Mouse (Mus musculus) monocyte, adult 5-6 weeks (primary cell): Measurements from ENCODE around the gene Usp27x. TPM values are rescaled to one million over a fixed set of nuclear protein-coding genes. Genes with fewer than 3 reads are reported as not detected.

Experiments used
- ATAC-seq: fragments of 153-309, 156-312 bp; replicated peaks from 2 replicates; pipeline ENCODE4 v1.8.0; 2017; ENCODE audit warnings: mild to moderate bottlenecking; ENCODE audit not compliant: low TSS enrichment, insufficient number of reproducible peaks, severe bottlenecking, poor library complexity, low FRiP score
- total RNA-seq: library from RNA; stranded (forward); fragments of 200-1000, 200-491, 200-594 nt; gene quantifications from 3 replicates; pipeline ENCODE4 v1.2.3, GENCODE M21; 2017

The Usp27x gene
- total RNA-seq: 0.49 to 1.9 TPM (median 1.4 TPM) in 3 replicates

GRCm38 (mm10) chrX:7375716-7376480 is at the start of gene Usp27x:
Gene Usp27x, minus strand, starts transcription at chrX:7375830.
- peak; percentile 87 for ATAC-seq

GRCm38 (mm10) chrX:7422691-7423111 is 47.1 kb upstream of the Usp27x start:
- peak; percentile 88 for ATAC-seq

- no peak for ATAC-seq
These were observed 46.5 kb upstream of the Usp27x start for GRCm38 (mm10) chrX:7422166-7422565.

GRCm38 (mm10) chrX:7421016-7421415 is 45.4 kb upstream of the Usp27x start:
- ATAC-seq: peak; percentile 87

- ATAC-seq: no peak
These were observed 40.7 kb upstream of the Usp27x start for GRCm38 (mm10) chrX:7416178-7416871.

- no peak for ATAC-seq
These were observed 39.7 kb upstream of the Usp27x start for GRCm38 (mm10) chrX:7415308-7415707.

- ATAC-seq: no peak
These were observed 36.8 kb upstream of the Usp27x start for GRCm38 (mm10) chrX:7412239-7413033.

- no peak for ATAC-seq
These were observed 956 bp upstream of the Usp27x start for GRCm38 (mm10) chrX:7376586-7376985.

GRCm38 (mm10) chrX:7375322-7375715 is 311 bp downstream of the Usp27x start:
- ATAC-seq: no peak

- no peak for ATAC-seq
These were observed 50.2 kb downstream of the Usp27x start for GRCm38 (mm10) chrX:7325455-7325854.

GRCm38 (mm10) chrX:7322288-7322687 is 53.3 kb downstream of the Usp27x start:
- 0 out of 2 replicates have a peak, but pooled peaks have one; percentile 60 for ATAC-seq

Other genes starting within 250 kb of the Usp27x start
- gene Clcn5, start 56.5 kb downstream of the Usp27x start, total RNA-seq: 7.4 to 14.2 TPM (median 8.6 TPM) in 3 replicates
- gene Foxp3, start 197.8 kb upstream of the Usp27x start, total RNA-seq: 0.68 TPM in 1 of 3 replicates, not detected in the others
- gene Ppp1r3f, start 198.5 kb upstream of the Usp27x start, total RNA-seq: 0.85 to 3.4 TPM in 2 of 3 replicates, not detected in the other
- 10.1 to 16.2 TPM (median 15.0 TPM) in 3 replicates for gene Ccdc22, start 229.7 kb upstream of the Usp27x start, total RNA-seq
- 0.10 TPM in 1 of 3 replicates, not detected in the others for gene Cacna1f, start 231.3 kb upstream of the Usp27x start, total RNA-seq